Mouse (Mus musculus): Measurements from ENCODE around the gene BC107364.
"Not testable (repeated sequence)": the region's sequence is repeated elsewhere in the genome, so short reads cannot be mapped to it uniquely, and the experiment has no call there.

- TF ChIP-seq POLR2A (IDR thresholded peaks at IDR 0.05; ENCODE audit: control insufficient read depth, extremely low read depth, insufficient read depth, low read length, poor library complexity); CTCF (IDR thresholded peaks at IDR 0.05; ENCODE audit: borderline replicate concordance, control insufficient read depth, extremely low read depth, insufficient read depth, low read length, poor library complexity): not testable (repeated sequence)
These were observed 33.2 kb downstream of the BC107364 start for GRCm38 (mm10) chr3:96418902-96419301.

Measured in thymus, adult 2 months (tissue).